Mouse (Mus musculus) adrenal gland, postnatal 36 days (tissue): ENCODE results near the gene Olfr313. TPM values are rescaled to one million over a fixed set of nuclear protein-coding genes. Genes with fewer than 3 reads are reported as not detected.

ENCODE experiments used
- DNase-seq, 2 experiments: peaks; one replicate each; pipeline ENCODE4 v3.0.0; 2021; ENCODE audit warnings: mixed read lengths in 1 of 2
- total RNA-seq, 2 experiments: library from RNA; stranded (reverse); gene quantifications; 2 replicates each; pipeline ENCODE4 v1.2.3; 2021

The Olfr313 gene
- total RNA-seq, 2 experiments from 2014 or later: not detected

DNA sequence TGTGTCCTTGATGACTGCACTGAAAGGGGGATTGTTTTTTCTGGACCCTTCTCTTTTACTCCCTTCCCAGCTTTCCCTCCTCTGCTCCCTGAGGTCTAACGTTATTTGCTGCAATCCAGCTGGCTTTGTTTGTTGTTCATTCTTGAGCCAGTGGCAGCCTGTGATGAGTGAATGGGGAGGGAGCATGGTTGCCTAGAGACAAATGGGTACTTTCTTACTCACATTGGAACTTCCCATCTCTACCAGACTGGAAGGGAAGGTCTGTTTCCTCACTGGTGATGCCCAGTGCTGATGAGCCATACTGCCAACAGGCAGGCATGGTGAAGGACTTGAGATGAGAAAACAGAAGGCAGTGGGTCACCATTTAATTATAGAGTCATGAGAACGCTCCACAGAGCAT lies 34.9 kb downstream of the Olfr313 start:
- DNase-seq: no peak

DNA sequence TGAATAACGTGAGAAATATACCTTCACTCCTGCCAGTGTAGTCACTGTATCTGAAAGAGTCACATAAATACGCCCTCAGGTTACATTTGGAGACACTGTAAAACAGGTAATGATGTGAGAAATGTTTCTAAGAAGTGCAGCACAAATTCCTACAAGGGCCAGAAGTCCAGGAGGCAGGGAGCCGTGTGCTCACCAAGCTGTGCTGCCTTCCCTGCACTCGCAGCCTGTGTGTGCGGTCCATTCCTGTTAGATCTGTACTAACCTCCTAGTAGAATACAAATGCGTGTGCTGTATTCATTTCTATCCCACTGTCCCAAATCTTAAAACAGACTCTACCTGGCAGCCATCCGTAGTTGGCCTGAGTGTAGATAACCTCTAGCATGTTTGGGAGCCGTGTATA lies 45.9 kb downstream of the Olfr313 start:
- DNase-seq: no peak

DNA sequence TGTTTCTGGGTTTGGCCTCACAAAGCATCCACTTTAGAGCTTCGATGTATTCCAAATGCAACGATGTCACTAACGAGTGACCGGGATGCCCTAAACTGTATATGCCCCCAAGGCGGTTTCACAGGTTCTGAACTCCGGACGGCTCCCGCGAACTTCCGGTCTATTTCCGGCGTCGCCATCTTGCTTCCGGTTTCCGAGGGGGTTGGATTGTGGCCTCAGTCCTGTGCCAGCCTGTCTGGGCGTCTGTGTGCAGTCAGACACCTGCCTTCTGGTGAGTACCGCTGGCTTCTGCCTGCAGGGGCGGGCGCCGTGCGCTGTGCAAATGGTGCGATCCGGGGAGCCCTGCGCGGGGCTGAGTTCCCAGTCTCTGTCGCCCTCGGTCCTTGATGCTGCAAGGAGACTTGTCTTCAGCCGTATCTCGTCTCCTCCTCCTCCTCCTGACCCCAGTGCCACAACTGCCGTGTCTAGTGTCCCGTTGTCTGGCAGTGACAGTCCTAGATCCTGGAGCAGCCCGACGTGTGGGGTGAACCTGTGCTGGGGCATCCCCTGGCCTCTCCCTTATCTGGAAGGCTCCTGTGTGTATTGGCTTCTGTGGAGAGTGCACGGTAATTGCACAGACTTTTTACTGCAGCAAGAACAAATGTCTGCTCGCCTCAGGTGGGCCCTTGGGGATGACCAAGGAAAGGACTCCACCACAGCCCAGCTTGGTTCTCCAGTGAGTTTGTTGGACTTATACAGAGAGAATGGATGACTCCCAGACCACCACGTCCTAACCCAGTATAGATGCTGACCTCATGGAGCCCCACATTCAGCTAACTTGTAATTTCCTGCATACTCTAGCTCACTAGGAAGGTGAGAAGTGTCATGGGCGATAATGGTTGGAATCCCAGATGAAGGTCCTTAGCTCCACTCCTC lies 52.5 kb downstream of the Olfr313 start, which contains the start of gene 2810021J22Rik:
2810021J22Rik (plus strand) TSS at position 178 of the 915 bp plus-strand sequence.
- DNase-seq: peak; percentile 85 to 89

DNA sequence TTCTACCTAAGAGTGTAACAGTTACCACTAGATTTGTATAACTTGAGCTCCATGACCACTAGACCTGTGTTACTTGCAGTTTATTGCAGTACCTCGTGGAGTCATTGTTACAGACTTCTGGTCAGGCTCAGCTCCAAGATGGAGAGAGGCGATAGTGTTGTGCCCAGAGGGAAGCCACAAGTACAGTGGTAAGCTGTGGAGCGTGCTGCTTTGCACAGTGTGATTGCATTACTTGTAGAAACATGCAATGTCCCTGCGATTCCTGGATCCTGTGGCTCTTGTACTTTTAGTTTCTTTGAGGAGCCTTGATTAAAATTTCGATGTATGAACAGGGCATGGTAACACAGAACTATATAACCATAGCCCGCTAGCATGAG lies 53.1 kb downstream of the Olfr313 start:
- no peak for DNase-seq

Other genes with a start within 250 kb of the Olfr313 start
- gene Olfr224, start 244.4 kb upstream of the Olfr313 start, total RNA-seq: not detected
- gene Olfr325, start 237.3 kb upstream of the Olfr313 start, total RNA-seq: not detected
- gene Olfr324, start 219.9 kb upstream of the Olfr313 start, total RNA-seq: not detected
- gene 2210407C18Rik, start 198.9 kb upstream of the Olfr313 start, total RNA-seq: not detected
- gene Olfr323, start 184.5 kb upstream of the Olfr313 start, total RNA-seq: not detected
- gene Trim58, start 174.5 kb upstream of the Olfr313 start, total RNA-seq: not detected
- gene Olfr322, start 156.2 kb upstream of the Olfr313 start, total RNA-seq: not detected
- not detected for gene Olfr320, start 133.9 kb upstream of the Olfr313 start, total RNA-seq
- not detected for gene Olfr319, start 115.8 kb upstream of the Olfr313 start, total RNA-seq
- gene Olfr318, start 91.0 kb upstream of the Olfr313 start, total RNA-seq: not detected
- gene Olfr317, start 75.8 kb upstream of the Olfr313 start, total RNA-seq: not detected
- gene Olfr316, start 62.3 kb upstream of the Olfr313 start, total RNA-seq: not detected
- gene Olfr315, start 41.8 kb upstream of the Olfr313 start, total RNA-seq: not detected
- gene Olfr314, start 32.0 kb upstream of the Olfr313 start, total RNA-seq: not detected
- gene Fam183b, start 13.0 kb upstream of the Olfr313 start, total RNA-seq: 1 to 10 TPM; 1.4 to 2.4 TPM
- gene Olfr312, start 14.2 kb downstream of the Olfr313 start, total RNA-seq: not detected
- gene Olfr311, start 24.3 kb downstream of the Olfr313 start, total RNA-seq: not detected
- 1 to 10 TPM; 3.3 to 3.6 TPM for gene Gm12258, start 32.2 kb downstream of the Olfr313 start, total RNA-seq
- 1 to 10 TPM; 4.4 to 6.2 TPM for gene 2810021J22Rik, start 52.2 kb downstream of the Olfr313 start, total RNA-seq
- 1 to 10 TPM; 3.1 to 3.2 TPM for gene Zfp39, start 89.2 kb downstream of the Olfr313 start, total RNA-seq
- gene Btnl10, start 102.9 kb downstream of the Olfr313 start, total RNA-seq: not detected
- 100 to 1,000 TPM; 173 to 181 TPM for gene Rnf187, start 123.9 kb downstream of the Olfr313 start, total RNA-seq
- gene Hist3h2ba, start 133.9 kb downstream of the Olfr313 start, total RNA-seq: 1 to 10 TPM; 4.5 to 5.8 TPM
- 10 to 100 TPM; 20.0 to 21.8 TPM for gene Hist3h2a, start 139.7 kb downstream of the Olfr313 start, total RNA-seq
- gene Trim17, start 139.7 kb downstream of the Olfr313 start, total RNA-seq: under 1 TPM; 0.10 to 0.26 TPM
- gene Trim11, start 163.1 kb downstream of the Olfr313 start, total RNA-seq: 10 to 100 TPM; 23.7 to 25.5 TPM